Mouse (Mus musculus) intestine, embryonic 16.5 days (tissue): Measurements from ENCODE around the gene Arl5c. TPM values are rescaled to one million over a fixed set of nuclear protein-coding genes. Genes with fewer than 3 reads are reported as not detected.
A peak's percentile ranks its signal among the peaks of the same experiment; 100 is the strongest.

Experiments used
- ATAC-seq: fragments of 200-750 bp; cut with Nextera tagmentation; 2 replicates; pipeline ENCODE4 v1.8.0; 2017; ENCODE audit warnings: moderate TSS enrichment, moderate library complexity
- H3K27ac ChIP-seq: fragments of 300-500 bp; sonication (generic); 2 replicates; pipeline ENCODE4 v1.5.1; 2014; ENCODE audit warnings: mild to moderate bottlenecking, low read length
- H3K27me3 ChIP-seq: fragments of 300-500 bp; sonication (generic); replicated peaks from 2 replicates; pipeline ENCODE4 v1.6.1; 2014; ENCODE audit warnings: low read length, control low read depth, mixed read lengths; ENCODE audit not compliant: control insufficient read depth, insufficient read depth
- H3K36me3 ChIP-seq: fragments of 300-500 bp; sonication (generic); 2 replicates; pipeline ENCODE4 v1.6.1; 2014; ENCODE audit warnings: low read length, control low read depth; ENCODE audit not compliant: control insufficient read depth, insufficient read depth
- H3K4me1 ChIP-seq: fragments of 300-500 bp; sonication (generic); 2 replicates; pipeline ENCODE4 v1.6.1; 2014; ENCODE audit warnings: low read length, control low read depth, mixed read lengths; ENCODE audit not compliant: control insufficient read depth, insufficient read depth
- H3K4me2 ChIP-seq: fragments of 300-500 bp; sonication (generic); 2 replicates; pipeline ENCODE4 v1.6.1; 2014; ENCODE audit warnings: low read depth, low read length, control low read depth
- H3K4me3 ChIP-seq: fragments of 300-500 bp; sonication (generic); 2 replicates; pipeline ENCODE4 v1.5.1; 2014; ENCODE audit warnings: mild to moderate bottlenecking, low read length
- H3K9ac ChIP-seq: fragments of 300-500 bp; sonication (generic); 2 replicates; pipeline ENCODE4 v1.6.1; 2014; ENCODE audit warnings: low read depth, low read length
- H3K9me3 ChIP-seq: fragments of 300-500 bp; sonication (generic); 2 replicates; pipeline ENCODE4 v1.6.1; 2016; ENCODE audit warnings: low read length, control low read depth; ENCODE audit not compliant: control insufficient read depth
- WGBS: fragments of 180-500 bp; shearing (Covaris S2); extraction: QIAGEN DNeasy Blood & Tissue Kit; methylation state at CpG from one replicate; pipeline ENCODE4 v1.1.7; 2014; 5-methylcytosine and 5-hydroxymethylcytosine counted together
- polyA plus RNA-seq: library from polyadenylated mRNA; unstranded; fragments of >200 nt; fragmentation: Nextera tagmentation; extraction: Ambion mirVana; gene quantifications from 2 replicates; pipeline ENCODE4 v1.2.1, GENCODE M21; 2015

Arl5c gene
- polyA plus RNA-seq, 1 experiment from 2014 or later, result 9.9 TPM

DNA sequence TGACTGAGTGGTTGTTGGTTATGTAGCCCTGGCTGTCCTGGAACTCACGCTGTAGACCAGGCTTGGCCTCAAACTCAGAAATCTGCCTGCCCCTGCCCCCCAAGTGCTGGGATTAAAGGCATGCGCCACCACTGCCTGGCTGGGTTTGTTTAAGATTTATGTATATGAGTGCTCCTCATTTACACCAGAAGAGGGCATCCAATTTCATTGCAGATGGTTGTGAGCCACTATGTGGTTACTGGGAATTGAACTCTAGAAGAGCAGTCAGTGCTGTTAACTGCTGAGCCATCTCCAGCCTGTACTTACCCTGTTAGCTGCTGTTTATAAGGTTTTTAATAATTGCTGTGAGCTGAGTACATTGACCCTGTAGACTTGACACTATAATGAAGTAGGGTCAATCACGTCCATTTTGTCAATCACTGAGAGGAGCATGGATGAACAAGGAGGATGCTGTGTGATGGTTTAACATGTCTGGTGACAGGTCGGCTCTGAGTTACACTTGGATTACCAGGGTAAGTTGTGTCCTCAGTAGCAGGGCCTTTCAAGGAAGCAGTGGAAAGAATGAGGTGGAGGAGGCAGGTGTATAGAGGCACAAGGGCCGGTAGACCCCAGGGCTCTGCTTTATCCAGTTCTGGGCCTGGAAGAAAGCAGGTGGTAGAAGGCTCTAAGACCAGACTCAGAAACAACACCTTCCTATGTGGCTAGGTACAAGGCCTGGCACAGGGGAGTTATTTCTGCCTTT lies 34.9 kb upstream of the Arl5c start:
- 55% methylated on average over 5 of the region's 5 CpGs for WGBS
- H3K9me3 ChIP-seq, result no peaks in the 10 kb centered on the region
- peaks cover 11% of the 10 kb centered on the region for H3K4me1 ChIP-seq
- no peak overlapping the region for H3K9ac ChIP-seq
- no peak overlapping the region for H3K4me2 ChIP-seq
- no peak overlapping the region for H3K4me3 ChIP-seq
- no peak overlapping the region for H3K27ac ChIP-seq
- peaks cover 9% of the 10 kb centered on the region for H3K36me3 ChIP-seq
- H3K27me3 ChIP-seq, result peaks cover 2% of the 10 kb centered on the region
- ATAC-seq, result no peak

DNA sequence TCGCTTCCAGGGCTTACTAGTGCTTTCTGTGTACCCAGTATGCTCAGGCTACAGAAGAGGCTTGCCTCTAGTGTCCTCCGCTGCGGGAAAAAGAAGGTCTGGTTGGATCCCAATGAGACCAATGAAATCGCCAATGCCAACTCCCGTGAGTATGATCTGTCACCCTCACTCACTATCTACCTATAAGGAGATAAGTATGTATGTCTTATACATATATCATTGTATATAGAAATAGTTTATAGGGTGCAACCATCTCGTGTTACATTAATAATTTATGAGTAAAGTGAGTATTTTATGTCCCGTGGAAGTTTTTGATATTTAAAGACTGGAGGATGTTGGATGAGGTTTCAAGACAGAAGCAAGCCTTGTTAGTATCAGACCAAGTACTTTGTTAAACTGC lies 31.8 kb upstream of the Arl5c start:
- H3K9me3 ChIP-seq, result no peaks in the 10 kb centered on the region
- peaks cover 14% of the 10 kb centered on the region for H3K4me1 ChIP-seq
- H3K36me3 ChIP-seq, result peaks cover 9% of the 10 kb centered on the region
- no peaks in the 10 kb centered on the region for H3K27me3 ChIP-seq
- H3K4me3 ChIP-seq, result peak overlapping the region; percentile 100
- peak overlapping the region; percentile 100 for H3K9ac ChIP-seq
- peak overlapping the region; percentile 83 for H3K27ac ChIP-seq
- WGBS, result 16% methylated on average over 7 of the region's 7 CpGs
- peak overlapping the region; percentile 64 for H3K4me2 ChIP-seq
- ATAC-seq, result no peak

DNA sequence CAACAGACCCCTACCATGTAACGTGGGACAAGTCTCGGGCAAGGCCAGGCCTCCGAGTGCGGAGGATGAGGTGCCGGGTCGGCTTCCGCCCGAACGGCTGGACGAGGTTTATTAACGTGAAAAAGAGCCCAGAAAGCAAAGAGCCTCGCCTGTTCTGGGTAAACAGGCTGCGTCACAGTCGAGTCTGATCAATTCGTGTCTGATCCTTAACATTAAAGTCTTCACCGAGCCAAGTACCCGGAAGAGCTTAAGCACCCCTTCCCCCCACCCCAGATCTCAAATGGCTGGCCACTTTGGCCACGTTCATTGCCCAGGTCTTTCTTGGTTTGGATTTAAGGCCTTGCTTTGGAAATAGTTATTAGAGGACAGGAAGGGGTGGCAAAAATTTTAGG lies 31.3 kb upstream of the Arl5c start:
- peak overlapping the region; percentile 100 for H3K9ac ChIP-seq
- no peak for ATAC-seq
- H3K27ac ChIP-seq, result peak overlapping the region; percentile 83
- peaks cover 14% of the 10 kb centered on the region for H3K4me1 ChIP-seq
- H3K9me3 ChIP-seq, result no peaks in the 10 kb centered on the region
- peak overlapping the region; percentile 100 for H3K4me3 ChIP-seq
- WGBS, result 0% methylated on average over 18 of the region's 18 CpGs
- peaks cover 9% of the 10 kb centered on the region for H3K36me3 ChIP-seq
- peak overlapping the region; percentile 64 for H3K4me2 ChIP-seq
- H3K27me3 ChIP-seq, result no peaks in the 10 kb centered on the region

GRCm38 (mm10) chr11:98026570-98027296 lies 30.8 kb upstream of the Arl5c start, which contains the start of gene Rpl19:
Rpl19 (plus strand) TSS chr11:98026710.
- Histone ChIP-seq H3K4me2 (peak within 1 kb of the TSS; percentile 76), H3K36me3 (peaks cover 9% of the 10 kb centered on the region), H3K27ac (peak within 1 kb of the TSS; percentile 83), H3K27me3 (no peaks in the 10 kb centered on the region), H3K9me3 (no peaks in the 10 kb centered on the region), H3K4me1 (peaks cover 14% of the 10 kb centered on the region), H3K4me3 (peak within 1 kb of the TSS; percentile 100), H3K9ac (peak within 1 kb of the TSS; percentile 100)
- under 1% methylated on average over 64 of the region's 69 CpGs for WGBS
- peak; percentile 77 for ATAC-seq

DNA sequence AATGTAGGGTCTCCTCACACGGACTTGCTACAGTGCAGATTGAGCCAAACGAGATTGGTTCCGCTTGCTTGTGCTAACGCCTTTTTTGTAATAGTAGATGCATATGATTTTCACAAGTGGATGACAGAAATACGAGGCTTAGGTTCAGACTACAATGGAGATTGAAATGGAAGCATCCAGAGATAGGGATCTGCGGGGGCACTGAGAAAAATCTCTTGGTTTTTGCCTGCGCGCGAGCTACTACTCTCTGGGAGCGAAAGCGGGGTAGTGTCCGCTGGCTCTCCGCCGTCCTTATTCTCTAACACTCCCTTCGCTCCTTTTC lies 30.2 kb upstream of the Arl5c start:
- Histone ChIP-seq H3K9ac (peak overlapping the region; percentile 100), H3K36me3 (peaks cover 9% of the 10 kb centered on the region), H3K4me3 (peak overlapping the region; percentile 100), H3K4me1 (peaks cover 19% of the 10 kb centered on the region), H3K4me2 (peak overlapping the region; percentile 76), H3K27ac (peak overlapping the region; percentile 82), H3K27me3 (no peaks in the 10 kb centered on the region), H3K9me3 (no peaks in the 10 kb centered on the region)
- no peak for ATAC-seq
- WGBS, result 4% methylated on average over 15 of the region's 15 CpGs

GRCm38 (mm10) chr11:98024516-98024915 lies 28.5 kb upstream of the Arl5c start:
- H3K4me3 ChIP-seq, result no peak overlapping the region
- no peak for ATAC-seq
- H3K4me1 ChIP-seq, result peaks cover 25% of the 10 kb centered on the region
- H3K9ac ChIP-seq, result no peak overlapping the region
- H3K27ac ChIP-seq, result no peak overlapping the region
- H3K36me3 ChIP-seq, result peaks cover 6% of the 10 kb centered on the region
- no peaks in the 10 kb centered on the region for H3K27me3 ChIP-seq
- H3K4me2 ChIP-seq, result no peak overlapping the region
- H3K9me3 ChIP-seq, result no peaks in the 10 kb centered on the region
- WGBS, result 89% methylated on average over 3 of the region's 3 CpGs

GRCm38 (mm10) chr11:98022555-98023371 lies 26.8 kb upstream of the Arl5c start, which contains the start of gene Cacnb1:
Cacnb1 (minus strand) TSS chr11:98023034.
- H3K27ac ChIP-seq, result peak within 1 kb of the TSS; percentile 75
- peaks cover 21% of the 10 kb centered on the region for H3K4me1 ChIP-seq
- peak within 1 kb of the TSS; percentile 83 for H3K9ac ChIP-seq
- ATAC-seq, result peak; percentile 43
- WGBS, result 2% methylated on average over 48 of the region's 52 CpGs
- peak within 1 kb of the TSS; percentile 78 for H3K4me3 ChIP-seq
- H3K9me3 ChIP-seq, result no peaks in the 10 kb centered on the region
- no peaks in the 10 kb centered on the region for H3K27me3 ChIP-seq
- H3K4me2 ChIP-seq, result peak within 1 kb of the TSS; percentile 94
- H3K36me3 ChIP-seq, result no peaks in the 10 kb centered on the region

- ATAC-seq, result peak; percentile 27
- Histone ChIP-seq H3K27ac (peak overlapping the region; percentile 75), H3K36me3 (no peaks in the 10 kb centered on the region), H3K9ac (peak overlapping the region; percentile 83), H3K4me2 (peak overlapping the region; percentile 94), H3K27me3 (no peaks in the 10 kb centered on the region), H3K9me3 (no peaks in the 10 kb centered on the region), H3K4me3 (peak overlapping the region; percentile 78), H3K4me1 (peaks cover 21% of the 10 kb centered on the region)
- WGBS, result 2% methylated on average over 17 of the region's 23 CpGs
Observed at GRCm38 (mm10) chr11:98022253-98022554, 26.2 kb upstream of the Arl5c start.
